Mouse (Mus musculus): ENCODE data around the gene Fads6.

Gene Fads6

DNA sequence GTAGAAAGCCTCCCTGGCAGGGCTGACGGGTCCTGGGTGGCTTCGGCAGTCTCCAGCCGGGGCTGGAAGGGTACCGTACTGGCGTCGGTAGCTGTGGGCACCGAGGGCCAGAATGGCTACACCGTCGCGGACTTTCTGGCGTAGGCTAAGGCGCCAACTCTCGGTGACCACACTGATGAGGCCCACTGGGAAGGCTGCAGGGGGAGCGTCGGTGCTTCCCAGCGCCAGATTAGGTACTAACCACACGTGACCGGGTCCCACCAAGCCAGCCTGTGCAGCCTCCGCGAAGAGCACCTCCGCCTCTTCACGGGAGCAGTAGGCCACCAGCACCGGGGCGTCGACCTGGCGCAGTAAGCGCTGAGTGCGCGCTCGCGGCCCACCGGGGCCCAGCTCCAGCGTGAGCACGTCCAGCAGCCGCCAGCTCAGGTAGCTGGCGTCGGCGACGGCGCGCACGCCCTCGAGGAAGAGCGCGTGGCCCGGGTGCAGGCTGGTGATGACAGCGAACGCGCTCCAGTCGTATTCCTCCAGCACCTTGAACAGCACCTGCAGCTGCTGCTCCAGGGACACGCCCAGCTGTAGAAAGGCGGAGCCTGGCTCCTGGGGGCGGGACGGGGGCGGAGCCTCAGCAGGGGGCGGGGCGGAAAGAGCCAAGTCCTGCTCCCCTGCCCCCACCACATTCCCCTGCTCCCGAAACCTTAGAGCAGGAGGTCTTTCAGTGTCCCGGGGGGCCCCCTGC, 39.5 kb downstream of the Fads6 start:
- no peak for DNase-seq (ENCODE audit: low spot score in 2 of 2)

DNA sequence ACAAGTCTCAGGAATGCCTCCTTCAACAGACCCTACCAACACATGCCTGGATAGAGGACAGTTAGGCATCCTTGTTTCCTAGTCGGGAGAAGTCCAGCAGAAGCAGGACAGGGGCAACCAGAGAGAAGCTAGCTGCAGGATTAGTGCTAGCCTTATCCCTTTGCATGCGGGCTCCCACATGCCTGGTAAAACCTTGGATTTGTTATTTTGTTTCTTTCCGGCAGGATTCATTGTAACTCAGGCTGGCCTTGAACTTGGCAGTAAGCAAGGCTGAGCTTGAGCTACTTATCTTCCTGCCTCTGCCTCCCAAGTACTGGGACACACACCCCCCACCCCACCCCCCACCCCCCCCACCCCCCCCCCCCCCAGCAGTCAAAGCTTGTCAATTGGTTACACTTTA, 46.2 kb downstream of the Fads6 start:
- no peak for DNase-seq (ENCODE audit: low spot score in 2 of 2)

DNA sequence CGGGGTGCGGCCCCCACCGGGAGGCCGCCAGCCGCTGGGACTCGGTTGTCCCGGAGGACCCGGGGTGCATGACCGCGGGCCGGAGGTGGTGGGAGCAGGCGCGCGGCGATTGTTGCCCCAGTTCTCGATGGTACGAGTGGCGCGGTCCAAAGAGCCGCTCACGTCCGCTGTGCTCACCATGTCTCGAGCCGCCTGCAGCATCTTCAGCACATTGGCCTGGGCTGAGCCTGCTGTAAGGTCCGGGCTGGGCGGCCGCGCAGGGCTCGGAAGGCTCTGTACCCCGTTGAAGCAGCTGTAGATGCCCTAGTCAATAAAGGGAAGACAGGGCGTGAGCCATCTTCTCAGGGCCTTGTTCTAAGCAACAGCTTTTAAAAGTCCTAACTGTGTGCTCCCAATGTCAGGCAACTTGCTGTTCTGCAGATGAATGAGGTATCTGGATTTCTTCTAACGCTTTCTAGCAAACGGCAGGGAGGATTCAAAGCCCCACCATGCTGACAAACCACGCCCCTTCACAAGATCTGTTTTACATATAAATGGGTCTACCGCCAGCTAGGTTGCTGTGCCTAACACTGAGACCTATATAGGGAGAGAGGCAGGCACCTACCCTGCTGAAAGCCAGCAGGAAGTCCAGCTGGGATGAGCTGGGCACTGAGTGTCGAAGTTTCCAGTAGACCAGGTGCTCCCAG, 46.9 kb downstream of the Fads6 start:
- no peak for DNase-seq (ENCODE audit: low spot score in 2 of 2)

DNA sequence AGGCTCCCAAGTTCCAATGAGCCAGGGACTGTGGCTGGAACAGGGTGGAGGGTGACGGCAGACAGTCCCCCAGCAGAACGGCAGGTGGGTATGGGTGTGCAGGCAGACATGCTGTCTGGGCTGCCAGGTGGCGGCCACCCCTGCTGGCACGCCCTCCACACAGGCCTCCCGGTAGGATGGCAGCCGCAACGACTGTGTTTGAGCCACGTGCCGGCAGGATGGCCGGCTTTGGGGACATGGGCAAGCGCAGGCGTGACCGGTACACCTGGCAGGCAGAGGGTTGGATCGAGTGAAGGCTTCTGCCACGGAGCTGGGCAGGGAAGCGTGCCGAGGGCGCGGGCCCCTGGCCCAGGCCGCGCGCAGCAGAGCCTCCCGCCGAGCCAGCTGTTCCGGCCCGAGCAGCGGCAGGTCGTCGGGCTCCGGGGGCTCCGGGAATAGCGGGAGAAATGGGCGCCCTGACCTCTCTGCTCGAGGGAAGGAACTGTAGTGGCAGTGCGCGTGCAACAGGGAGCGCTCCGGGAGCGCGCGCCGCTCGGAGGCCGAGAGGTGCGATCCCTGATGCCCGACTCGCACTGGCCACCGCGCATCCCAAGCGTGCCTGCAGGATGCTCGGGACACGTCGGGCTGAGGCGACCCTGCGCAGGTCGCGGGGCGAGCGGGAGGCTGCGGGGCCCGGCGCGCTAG, 47.6 kb downstream of the Fads6 start:
- no peak for DNase-seq (ENCODE audit: low spot score in 2 of 2)

DNA sequence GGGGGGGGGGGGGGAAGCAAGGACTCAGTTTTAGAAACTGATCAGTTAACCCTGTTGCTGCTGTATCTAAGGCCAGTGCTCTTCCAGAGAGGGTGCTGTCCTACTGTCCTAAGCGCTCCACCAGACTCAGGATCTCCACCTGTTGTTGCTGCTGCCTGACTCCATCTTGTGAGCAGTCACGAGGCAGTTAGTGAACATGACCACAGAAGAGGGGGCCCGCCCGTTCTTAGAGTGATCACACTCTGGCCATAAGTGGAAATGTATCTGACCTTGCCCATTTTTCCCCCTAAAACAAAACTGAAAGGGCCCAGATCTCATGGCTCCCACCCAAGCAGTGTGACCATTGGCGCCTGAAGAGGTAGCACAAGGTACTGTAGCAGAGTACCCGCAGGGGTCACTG, 49.5 kb downstream of the Fads6 start:
- DNase-seq (ENCODE audit: low spot score in 2 of 2), result no peak

DNA sequence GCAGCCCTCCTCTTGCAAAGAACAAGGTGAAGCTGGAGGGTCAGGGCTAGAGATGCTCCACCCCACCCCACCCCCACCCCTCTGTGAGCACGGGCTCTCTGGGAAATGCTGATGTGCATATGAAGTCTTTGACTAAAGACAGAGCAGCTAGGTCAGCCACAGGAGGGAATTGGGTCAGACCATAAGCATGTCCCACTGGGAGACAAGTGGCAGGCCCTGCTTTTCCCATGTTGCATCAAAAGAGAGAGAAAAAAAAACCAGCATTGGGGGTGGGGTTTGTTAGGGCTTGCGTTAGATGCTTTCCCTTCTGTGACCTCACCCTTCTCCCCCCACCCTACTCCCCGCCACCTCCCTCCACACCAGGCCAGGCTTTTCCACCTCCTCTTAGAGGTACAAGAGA, 50.2 kb downstream of the Fads6 start:
- DNase-seq (ENCODE audit: low spot score in 2 of 2), result no peak

DNA sequence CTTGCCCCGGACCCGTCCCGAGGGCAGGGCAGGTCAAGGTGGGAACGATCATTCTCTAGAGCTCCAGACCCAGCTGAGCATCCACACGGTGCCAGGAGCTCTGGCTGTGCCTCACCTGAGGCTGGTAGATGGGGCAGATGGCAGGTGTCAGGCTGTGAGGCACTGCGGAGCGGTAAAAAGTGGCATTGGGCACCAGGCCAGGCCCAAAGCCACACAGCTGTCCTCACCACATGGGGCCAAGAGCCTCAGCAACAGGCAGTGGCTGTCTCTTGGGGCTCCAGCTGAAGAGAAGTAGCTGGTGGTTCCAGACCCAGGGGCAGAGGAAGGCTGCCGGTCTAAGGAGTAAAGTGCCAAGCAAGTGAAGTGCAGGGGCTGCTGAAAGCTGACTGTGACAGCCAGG, 51.1 kb downstream of the Fads6 start:
- DNase-seq (ENCODE audit: low spot score in 2 of 2), result no peak

DNA sequence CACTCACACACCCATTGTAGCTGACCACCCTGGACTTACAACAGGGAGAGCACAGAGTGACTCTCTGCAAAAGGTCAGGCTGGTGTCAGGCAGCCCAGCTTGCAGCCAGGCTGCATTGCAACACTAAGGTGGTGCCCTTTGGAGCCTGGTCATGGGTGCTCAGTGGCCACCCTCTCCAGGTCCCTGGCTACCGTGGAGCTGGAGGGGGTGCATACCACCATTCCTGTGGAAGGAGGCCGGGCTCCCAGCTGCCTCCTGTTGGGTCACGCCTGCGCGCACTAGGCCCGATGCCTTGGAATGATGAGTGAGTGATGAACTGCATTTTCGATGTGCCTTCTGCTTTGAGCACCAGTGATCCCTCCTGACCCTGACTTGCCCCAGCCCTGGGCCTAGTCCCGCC, 52.6 kb downstream of the Fads6 start:
- DNase-seq (ENCODE audit: low spot score in 2 of 2), result no peak

DNA sequence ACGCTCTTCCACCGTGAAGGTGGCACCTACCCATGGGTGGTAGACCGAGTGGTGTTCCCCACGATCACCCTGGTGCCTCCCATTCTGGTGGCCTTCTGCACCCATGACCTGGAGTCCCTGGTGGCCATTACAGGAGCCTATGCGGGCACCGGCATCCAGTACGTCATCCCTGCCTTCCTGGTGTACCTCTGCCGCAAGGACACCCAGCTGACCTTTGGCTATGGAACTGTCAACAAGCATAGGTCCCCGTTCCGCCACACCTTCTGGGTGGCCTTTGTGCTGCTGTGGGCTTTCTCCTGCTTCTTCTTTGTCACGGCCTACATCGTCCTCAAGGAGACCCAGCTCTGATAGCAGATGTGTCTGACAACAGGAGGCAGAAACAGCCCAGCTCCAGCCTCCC, 53.7 kb downstream of the Fads6 start:
- DNase-seq (ENCODE audit: low spot score in 2 of 2), result no peak

DNA sequence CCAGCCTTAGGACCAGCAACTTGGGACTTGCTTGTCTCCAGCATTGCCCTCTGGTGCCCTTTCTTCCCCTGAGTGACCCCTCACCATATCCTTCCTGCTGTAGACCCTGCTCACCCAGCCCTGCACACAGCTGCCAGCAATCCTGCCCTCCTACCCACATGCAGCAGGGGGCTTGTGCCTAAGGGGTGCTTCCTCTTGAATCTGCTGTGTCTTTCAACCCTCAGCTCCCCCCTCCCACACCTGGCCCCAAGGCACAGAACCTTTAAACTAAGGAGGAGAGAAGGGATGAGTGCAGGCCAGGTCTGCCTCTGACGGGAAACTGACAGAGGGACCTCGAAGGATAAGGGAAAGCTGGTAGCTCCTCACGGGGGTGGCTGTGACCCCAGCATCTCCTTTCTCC, 54.7 kb downstream of the Fads6 start:
- no peak for DNase-seq (ENCODE audit: low spot score in 2 of 2)

DNA sequence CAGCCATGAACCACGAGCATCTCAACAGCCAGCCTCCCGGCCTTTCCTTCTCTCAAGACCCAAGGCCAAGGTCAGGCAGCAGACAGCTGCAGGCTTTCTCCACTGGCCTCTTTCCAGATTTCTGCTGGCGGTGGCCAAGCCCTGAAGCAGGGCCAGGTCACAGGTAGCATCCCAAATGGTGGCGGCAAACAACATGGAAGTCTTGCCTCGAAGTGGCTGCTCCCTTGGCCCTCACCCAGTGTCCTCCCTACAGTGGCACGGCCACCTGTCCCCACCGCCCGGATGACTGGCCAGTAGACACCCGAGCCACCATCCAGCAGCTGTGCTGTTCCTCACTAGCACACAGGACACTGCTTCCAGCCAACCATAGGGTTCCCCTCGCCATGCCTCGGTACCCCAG, 56.1 kb downstream of the Fads6 start:
- no peak for DNase-seq (ENCODE audit: low spot score in 2 of 2)

DNA sequence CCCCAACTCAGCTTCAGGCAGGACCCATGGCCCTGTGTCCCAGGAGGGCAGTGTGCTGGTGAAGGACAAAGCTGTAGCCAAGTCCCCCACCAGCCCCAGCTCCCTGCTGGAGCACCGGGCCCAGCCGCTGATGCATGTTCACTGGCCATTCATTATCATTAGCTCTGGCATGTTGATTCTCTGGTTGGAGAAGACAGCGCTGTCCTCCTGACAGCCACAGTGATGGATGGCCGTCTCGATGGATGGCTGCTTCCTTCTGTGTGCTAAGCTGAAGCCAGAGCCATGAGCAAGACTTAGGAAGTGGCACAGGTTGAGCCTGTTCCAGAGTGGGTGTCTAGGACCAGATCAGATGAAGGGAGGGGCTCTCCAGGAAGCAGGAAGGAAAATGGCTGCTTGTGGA, 60.9 kb downstream of the Fads6 start:
- DNase-seq (ENCODE audit: low spot score in 2 of 2), result no peak

DNA sequence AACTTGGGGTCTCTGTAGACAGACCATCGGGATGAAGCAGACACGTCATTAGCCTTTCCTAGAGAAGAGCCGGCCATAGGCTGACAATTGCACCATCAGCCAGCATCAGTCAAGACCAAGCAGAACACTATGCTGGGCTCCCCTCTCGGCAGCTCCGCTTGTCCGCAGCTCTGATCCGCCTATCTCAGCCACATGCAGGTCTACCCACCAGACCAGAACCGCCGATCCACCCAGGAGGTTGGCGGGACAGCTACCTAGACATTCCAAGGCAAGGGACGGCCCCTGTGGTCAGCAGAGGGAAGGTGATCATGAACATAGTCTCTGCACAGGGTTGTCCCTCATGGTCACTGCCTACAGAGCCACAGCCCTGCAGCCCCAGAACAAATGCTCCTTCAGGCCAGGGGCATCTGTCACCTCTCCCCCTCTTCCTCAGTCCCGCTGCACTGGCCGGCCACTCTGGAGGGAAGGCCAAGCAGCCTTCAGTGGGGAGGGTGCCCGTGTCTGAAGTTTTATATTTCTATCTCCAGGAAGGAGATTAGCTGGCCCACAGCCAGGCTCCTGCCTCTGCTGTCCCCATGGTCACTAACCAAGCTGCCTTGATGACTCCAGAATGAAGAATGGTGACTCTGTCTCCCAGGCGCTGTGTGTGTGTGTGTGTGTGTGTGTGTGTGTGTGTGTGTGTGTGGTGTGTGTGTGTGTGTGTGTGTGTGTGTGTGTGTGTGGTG, 63.0 kb downstream of the Fads6 start:
- peak in 1 of 2 experiments; percentile 53 for DNase-seq (ENCODE audit: low spot score in 2 of 2)

DNA sequence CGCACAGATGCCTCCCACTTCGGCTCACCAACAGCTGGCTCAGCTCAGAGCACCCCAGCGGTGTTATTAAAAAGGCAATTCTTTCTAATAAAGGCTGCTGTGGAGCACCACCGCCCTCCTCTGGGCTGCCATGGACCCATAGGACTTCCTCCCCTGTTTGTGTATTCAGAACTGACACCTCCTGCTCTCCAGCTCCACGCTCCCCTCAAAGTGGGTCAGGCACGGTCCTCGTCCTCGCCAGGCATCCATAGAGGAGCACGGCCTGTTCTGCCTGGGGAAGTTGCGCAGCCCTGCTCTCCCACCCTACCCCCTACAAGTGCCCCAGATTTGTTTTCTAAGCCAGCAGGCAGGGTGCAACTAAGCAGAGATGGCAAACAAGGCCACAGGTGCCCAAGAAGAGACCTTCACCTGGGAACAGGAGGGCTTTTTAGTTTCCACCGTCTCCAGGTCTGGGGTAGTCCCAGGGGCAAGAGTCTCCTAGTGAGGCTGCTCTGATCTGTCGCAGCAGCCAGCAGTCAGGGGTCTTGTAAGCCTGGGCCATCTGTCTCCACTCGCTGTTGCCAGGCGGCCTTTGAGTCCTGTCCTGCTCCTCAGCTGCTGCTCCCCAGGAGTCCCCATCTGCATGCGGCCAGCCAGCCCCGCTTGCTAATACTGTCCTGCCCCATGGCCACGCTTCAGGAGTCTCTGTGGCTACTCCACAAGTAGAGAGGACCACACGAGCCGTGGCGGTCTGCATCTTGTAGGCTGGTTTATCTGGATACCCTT, 63.8 kb downstream of the Fads6 start:
- peak in 1 of 2 experiments; percentile 50 for DNase-seq (ENCODE audit: low spot score in 2 of 2)

DNA sequence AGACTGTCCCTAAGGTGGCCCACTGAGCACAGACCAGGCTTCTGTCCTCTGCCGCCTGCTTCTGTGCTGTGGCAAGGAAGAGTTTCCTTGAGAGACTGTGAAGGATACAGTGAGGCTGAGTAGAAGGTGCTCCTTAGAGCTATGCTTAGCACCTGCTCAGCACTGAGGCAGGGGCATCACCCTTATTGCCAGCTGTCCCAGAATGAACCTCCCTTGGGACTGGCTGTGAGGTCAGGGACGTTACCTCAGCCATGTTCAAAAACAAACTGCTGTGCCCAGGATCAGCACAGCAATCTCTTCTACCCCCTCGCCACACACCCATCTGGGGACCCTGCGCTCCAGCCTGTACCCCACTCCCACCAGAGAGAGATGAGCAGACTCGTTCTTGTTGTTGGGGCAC, 64.6 kb downstream of the Fads6 start:
- DNase-seq (ENCODE audit: low spot score in 2 of 2), result no peak

DNA sequence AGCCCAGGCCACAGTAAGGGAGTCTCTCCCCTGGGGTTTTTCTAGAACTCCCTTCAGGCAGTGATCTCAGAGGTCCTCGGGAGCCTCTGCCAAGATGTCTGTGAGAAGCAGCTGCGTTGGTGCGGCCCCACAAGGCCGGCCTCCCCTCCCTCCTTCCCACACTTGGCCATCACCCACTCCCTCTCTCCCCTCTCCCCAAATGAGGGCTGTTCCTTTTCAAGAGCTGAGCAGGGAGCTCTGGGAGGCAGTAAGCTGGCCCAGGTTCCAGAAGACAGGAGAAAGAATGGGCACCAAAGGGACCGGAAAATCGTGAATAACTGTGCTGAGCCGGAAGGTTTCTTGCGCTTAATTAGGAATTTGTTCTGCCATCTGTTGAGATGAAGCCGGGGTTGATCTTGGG, 65.5 kb downstream of the Fads6 start:
- DNase-seq (ENCODE audit: low spot score in 2 of 2), result peak in 1 of 2 experiments; percentile 33

DNA sequence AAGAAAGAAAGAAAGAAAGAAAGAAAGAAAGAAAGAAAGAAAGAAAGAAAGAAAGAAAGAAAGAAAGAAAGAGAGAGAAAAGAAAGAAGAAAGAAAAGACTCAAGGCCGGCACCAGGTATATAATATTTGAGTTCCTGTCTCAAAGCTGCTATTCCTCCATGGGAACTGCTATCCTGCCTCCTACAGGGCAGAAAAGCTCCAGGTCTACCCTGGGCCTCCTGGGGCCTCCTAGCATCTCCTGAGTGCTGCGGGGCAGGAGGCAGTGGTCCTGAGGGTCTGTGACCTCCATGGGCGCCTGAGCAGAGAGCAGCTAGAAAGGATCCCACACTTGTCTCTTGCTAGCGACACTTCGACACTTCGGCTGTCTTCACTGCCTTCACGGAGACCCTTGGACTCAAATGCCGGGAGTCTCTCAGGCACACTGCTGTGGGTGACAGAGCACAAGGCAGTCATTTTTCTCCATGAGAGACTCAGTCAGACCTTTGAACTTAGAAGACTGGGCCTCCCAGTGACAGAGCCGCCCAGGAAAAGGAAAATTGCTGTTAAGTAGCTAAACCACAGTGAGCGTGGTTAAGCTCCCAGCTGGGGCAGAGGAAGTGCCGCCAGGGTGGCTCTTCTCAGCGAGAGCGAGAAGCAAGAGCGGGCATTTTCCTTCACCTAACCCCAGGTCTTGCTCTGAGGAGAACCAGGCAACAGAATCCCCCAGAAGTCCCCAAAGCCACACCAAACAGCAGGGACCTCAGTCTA, 66.1 kb downstream of the Fads6 start:
- no peak for DNase-seq (ENCODE audit: low spot score in 2 of 2)

Measured in cerebellum, postnatal 4 days (tissue).